Comparison of ENCODE assay signal across 21 mouse cellular contexts in genomic region chr10:82296440-82296839, GRCm38 (mm10). TPM values are rescaled to one million over a fixed set of nuclear protein-coding genes. Genes with fewer than 3 reads are reported as not detected.
"Had no signal": no experiment of that assay in that cellular context is flagged by ENCODE, and none has a peak within 500 bp of the region (broad histone marks: within the 10 kb centered on the region; RNA-seq: fewer than 3 reads in every experiment).

No protein-coding gene starts in this region.

- DNase-seq: kidney, postnatal 36 days; lung, embryonic 14.5 days; lung, postnatal 10 days; lung, postnatal 4 days; midbrain, embryonic 14.5 days; right cerebral cortex, postnatal 14 days; thymus, postnatal 4 days had no signal

- H3K4me3 ChIP-seq: limb, embryonic 15.5 days; liver, embryonic 12.5 days; midbrain, embryonic 10.5 days; myocyte; neural tube, embryonic 15.5 days had no signal

- H3K4me1 ChIP-seq: limb, embryonic 15.5 days; liver, embryonic 12.5 days; midbrain, embryonic 10.5 days; neural tube, embryonic 15.5 days had no signal

- H3K36me3 ChIP-seq: limb, embryonic 15.5 days; liver, embryonic 12.5 days; midbrain, embryonic 10.5 days; neural tube, embryonic 15.5 days had no signal

- ATAC-seq: liver, embryonic 12.5 days had no signal

- H3K27me3 ChIP-seq: limb, embryonic 15.5 days; liver, embryonic 12.5 days; neural tube, embryonic 15.5 days had no signal

- H3K9me3 ChIP-seq: limb, embryonic 15.5 days; neural tube, embryonic 15.5 days had no signal

RNA-seq across cellular contexts. Expression of gene 4932415D10Rik, which starts 19.9 kb away (rescaled TPM):
- total RNA-seq: layer of hippocampus, adult 18-20 months; left cerebral cortex, adult 18-20 months; left cerebral cortex, postnatal 25 days; megakaryocyte, adult 5-6 weeks had no signal
- polyA plus RNA-seq: kidney, postnatal 0 days; limb, embryonic 11.5 days; limb, embryonic 15.5 days; liver, embryonic 12.5 days; liver, embryonic 16.5 days; lung, embryonic 14.5 days; midbrain, embryonic 10.5 days; midbrain, embryonic 14.5 days; myocyte; neural tube, embryonic 11.5 days; neural tube, embryonic 15.5 days; stomach, postnatal 0 days had no signal
